Mouse (Mus musculus) lung, postnatal 0 days (tissue): Measurements from ENCODE around the gene Ephb2.

Experiments used
- CTCF ChIP-seq: IDR thresholded peaks from 2 replicates; pipeline ENCODE4 v1.5.1; 2016; ENCODE audit warnings: antibody characterized with exemption, mild to moderate bottlenecking
- EP300 ChIP-seq: IDR thresholded peaks from 2 replicates; pipeline ENCODE4 v1.6.1; 2016; ENCODE audit warnings: antibody characterized with exemption, mild to moderate bottlenecking, control low read depth

- no peak for TF ChIP-seq CTCF
- TF ChIP-seq EP300: no peak
Observed at GRCm38 (mm10) chr4:136878171-136878570, 42.4 kb upstream of the Ephb2 start.
